Mouse (Mus musculus): ENCODE measurements around the gene Myh2.
A peak's percentile ranks its signal among the peaks of the same experiment; 100 is the strongest.

Gene Myh2

GRCm38 (mm10) chr11:67151651-67152630 lies 18.9 kb upstream of the Myh2 start:
- no peak for DNase-seq (ENCODE audit: low spot score in 2 of 2)

GRCm38 (mm10) chr11:67153123-67153522 lies 17.7 kb upstream of the Myh2 start:
- peak; percentile 31 to 35 for DNase-seq (ENCODE audit: low spot score in 2 of 2)

GRCm38 (mm10) chr11:67153843-67154242 lies 17.0 kb upstream of the Myh2 start:
- DNase-seq (ENCODE audit: low spot score in 2 of 2) = no peak

GRCm38 (mm10) chr11:67155650-67156049 lies 15.2 kb upstream of the Myh2 start:
- DNase-seq (ENCODE audit: low spot score in 2 of 2) = no peak

- no peak for DNase-seq (ENCODE audit: low spot score in 2 of 2)
These were observed 10.7 kb upstream of the Myh2 start for GRCm38 (mm10) chr11:67160131-67160530.

- no peak for DNase-seq (ENCODE audit: low spot score in 2 of 2)
These were observed 7.1 kb upstream of the Myh2 start for GRCm38 (mm10) chr11:67163701-67164100.

GRCm38 (mm10) chr11:67164851-67165250 lies 6.0 kb upstream of the Myh2 start:
- no peak for DNase-seq (ENCODE audit: low spot score in 2 of 2)

GRCm38 (mm10) chr11:67169301-67169700 lies 1.5 kb upstream of the Myh2 start:
- DNase-seq (ENCODE audit: low spot score in 2 of 2) = no peak

- DNase-seq (ENCODE audit: low spot score in 2 of 2) = no peak
These were observed 1.6 kb downstream of the Myh2 start for GRCm38 (mm10) chr11:67172439-67172838.

- no peak for DNase-seq (ENCODE audit: low spot score in 2 of 2)
These were observed 5.5 kb downstream of the Myh2 start for GRCm38 (mm10) chr11:67176376-67176775.

- DNase-seq (ENCODE audit: low spot score in 2 of 2) = no peak
These were observed 19.5 kb downstream of the Myh2 start for GRCm38 (mm10) chr11:67190316-67190715.

GRCm38 (mm10) chr11:67190814-67191213 lies 20.0 kb downstream of the Myh2 start:
- peak in 1 of 2 experiments; percentile 23 for DNase-seq (ENCODE audit: low spot score in 2 of 2)

GRCm38 (mm10) chr11:67191496-67191895 lies 20.7 kb downstream of the Myh2 start:
- DNase-seq (ENCODE audit: low spot score in 2 of 2) = no peak

GRCm38 (mm10) chr11:67199321-67199720 lies 28.5 kb downstream of the Myh2 start:
- no peak for DNase-seq (ENCODE audit: low spot score in 2 of 2)

- DNase-seq (ENCODE audit: low spot score in 2 of 2) = no peak
These were observed 28.9 kb downstream of the Myh2 start, which contains the start of gene Myh1 for GRCm38 (mm10) chr11:67199752-67200151. Gene Myh1 (plus strand): TSS chr11:67200052.

- DNase-seq (ENCODE audit: low spot score in 2 of 2) = no peak
These were observed 33.9 kb downstream of the Myh2 start for GRCm38 (mm10) chr11:67204766-67205165.

- no peak for DNase-seq (ENCODE audit: low spot score in 2 of 2)
These were observed 51.0 kb downstream of the Myh2 start for GRCm38 (mm10) chr11:67221803-67222202.

- no peak for DNase-seq (ENCODE audit: low spot score in 2 of 2)
These were observed 53.6 kb downstream of the Myh2 start for GRCm38 (mm10) chr11:67224466-67224865.

- DNase-seq (ENCODE audit: low spot score in 2 of 2) = no peak
These were observed 57.9 kb downstream of the Myh2 start for GRCm38 (mm10) chr11:67228731-67229130.

- no peak for DNase-seq (ENCODE audit: low spot score in 2 of 2)
These were observed 58.3 kb downstream of the Myh2 start for GRCm38 (mm10) chr11:67229166-67229565.

GRCm38 (mm10) chr11:67229946-67230345 lies 59.1 kb downstream of the Myh2 start:
- no peak for DNase-seq (ENCODE audit: low spot score in 2 of 2)

- peak in 1 of 2 experiments; percentile 21 for DNase-seq (ENCODE audit: low spot score in 2 of 2)
These were observed 65.0 kb downstream of the Myh2 start for GRCm38 (mm10) chr11:67235639-67236358.

GRCm38 (mm10) chr11:67236799-67237198 lies 66.0 kb downstream of the Myh2 start:
- DNase-seq (ENCODE audit: low spot score in 2 of 2) = no peak

Data from frontal cortex, postnatal 10 days (tissue).